Mouse (Mus musculus) monocyte, adult 2 months (primary cell): ENCODE data around the gene Wdr89.
A peak's percentile ranks its signal among the peaks of the same experiment; 100 is the strongest.

ENCODE experiments used
- DNase-seq, 2 experiments: peaks; one replicate each; pipeline ENCODE4 v3.0.0; 2022; ENCODE audit warnings: low spot score in 2 of 2, low read depth in 1 of 2

Wdr89 gene

DNA sequence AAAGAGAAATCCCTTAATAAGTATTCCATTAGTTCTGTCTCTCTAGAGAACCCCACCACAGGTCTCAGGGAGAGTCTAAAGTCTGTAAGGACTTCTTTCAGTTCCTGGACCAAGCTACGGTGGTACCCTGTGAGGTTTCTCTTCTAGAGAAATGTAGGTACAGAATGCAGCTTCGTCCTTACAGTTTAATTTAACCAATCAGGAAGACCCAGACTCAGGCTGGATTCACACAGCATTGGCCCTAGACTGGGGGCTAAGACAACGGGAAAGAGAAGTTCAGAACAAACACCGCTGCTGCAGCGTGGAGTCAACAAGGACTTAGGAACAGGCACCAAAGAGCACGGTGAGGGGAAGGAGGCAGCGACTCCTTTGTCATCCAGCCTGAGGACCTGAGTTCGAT is 52.5 kb downstream of the Wdr89 start:
- DNase-seq: no peak

DNA sequence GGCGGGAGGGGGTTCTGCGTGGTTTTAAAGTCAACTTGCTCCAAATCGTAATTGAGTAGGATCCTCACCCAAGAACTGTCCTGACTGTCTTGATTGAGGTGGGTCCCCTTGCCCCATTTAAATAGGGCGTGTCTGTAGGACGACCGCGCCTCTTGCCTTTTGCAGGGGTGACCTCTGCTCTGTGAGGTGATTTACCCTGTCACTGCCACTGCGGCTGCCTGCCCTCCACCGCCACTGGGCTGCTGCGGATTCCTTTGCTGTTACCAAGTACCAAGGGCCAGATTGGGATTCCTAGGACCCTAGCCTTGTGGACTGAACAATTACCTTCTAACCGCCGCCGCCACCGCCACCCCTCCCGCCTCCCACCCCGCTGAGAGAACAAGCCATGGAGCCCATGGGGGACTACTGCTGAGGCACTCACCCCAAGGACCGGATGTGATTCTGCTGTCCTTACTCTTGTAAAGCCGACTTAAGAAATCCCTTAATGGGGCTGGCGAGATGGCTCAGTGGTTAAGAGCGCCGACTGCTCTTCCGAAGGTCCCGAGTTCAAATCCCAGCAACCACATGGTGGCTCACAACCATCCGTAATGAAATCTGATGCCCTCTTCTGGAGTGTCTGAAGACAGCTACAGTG is 53.1 kb downstream of the Wdr89 start:
- no peak for DNase-seq

DNA sequence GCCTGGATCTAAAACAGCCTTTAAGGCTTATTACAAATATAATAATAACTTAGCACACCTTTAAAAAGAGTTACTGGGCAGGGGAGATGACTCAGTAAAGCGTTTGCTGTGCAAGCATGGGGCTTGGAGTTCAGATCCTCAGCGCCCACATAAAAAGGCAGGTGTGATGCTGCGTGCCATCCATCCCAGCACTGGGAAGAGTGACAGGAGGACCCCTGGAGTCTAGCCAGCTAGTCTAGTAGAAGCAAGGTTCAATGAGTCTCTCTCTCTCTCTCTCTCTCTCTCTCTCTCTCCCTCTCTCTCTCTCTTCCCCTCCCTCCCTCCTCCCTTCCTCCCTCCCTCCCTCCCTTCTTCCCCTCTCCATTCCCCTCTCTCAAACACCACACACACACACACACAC is 53.8 kb downstream of the Wdr89 start:
- DNase-seq: no peak

DNA sequence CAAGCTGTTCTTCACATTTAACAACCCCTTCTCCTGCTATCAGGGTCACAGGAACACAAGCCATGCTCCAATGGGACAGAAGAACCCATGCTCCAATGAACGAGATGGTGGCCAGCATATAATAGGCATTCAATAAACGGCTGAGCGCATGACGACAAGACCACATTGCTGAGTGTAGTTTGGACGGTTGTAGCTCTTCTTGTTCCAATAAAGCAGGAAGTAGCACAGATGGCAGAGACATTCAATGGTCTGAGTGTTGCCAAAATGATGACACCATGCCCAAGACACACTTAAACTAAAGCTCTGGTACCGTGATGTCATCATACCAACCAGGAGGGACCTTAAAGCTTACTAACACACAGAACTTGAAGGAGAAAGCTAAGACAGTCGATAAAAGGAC is 56.6 kb downstream of the Wdr89 start:
- DNase-seq: no peak

DNA sequence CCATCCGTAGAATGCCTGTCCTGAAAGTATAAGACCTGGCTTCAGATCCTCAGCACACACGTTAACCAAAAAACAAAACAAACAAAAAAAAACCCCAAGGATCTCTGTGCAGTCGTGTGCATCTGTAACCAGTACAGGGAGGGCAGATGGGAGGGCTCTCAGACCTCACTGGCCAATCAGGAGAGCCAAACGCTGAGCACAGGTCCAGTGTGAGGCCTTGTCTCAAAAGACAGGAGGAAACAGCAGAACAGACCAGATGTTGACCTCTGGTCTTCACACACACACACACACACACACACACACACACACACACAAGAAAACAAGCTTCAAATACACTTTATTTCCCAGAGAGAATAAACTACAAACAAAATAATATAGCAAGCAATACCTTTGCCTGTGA is 69.8 kb downstream of the Wdr89 start:
- no peak for DNase-seq

DNA sequence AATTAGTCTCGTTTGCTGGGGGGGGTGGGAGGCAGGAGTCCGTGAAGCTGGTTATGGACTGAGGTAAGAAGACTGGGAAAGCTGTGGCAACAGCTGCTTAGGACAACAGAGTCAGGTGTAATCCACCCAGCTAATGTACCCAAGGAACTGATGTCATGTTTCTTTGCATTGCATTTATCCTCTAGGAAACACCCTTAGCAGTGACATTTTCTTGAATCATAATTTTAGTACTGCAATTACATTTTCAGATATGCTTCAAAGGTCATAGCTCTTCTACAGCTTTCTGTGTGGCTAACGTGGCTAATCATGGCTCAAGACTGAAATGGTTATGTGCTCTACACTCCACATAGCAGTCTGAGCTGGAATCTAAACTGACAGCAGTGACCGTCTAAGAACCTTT is 70.3 kb downstream of the Wdr89 start:
- DNase-seq: no peak

DNA sequence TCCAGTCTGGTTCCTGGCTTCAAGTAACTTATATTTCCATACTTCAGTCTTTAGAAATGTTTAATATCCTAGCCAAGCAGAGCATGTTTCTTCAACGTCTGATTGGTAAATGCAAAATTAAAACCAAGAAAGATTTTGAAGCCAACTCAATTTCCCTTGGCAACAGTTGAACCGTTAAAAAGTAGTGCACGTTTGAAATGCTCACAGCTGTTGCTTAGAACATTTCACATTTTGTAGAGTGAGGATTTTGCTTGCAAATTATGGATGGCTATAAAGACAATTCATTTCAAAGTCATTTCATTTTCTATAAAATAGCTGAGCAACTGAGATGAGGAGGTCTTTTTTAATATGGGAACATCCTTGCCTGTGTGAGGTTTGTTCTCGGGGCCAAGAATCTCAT is 71.6 kb downstream of the Wdr89 start:
- no peak for DNase-seq

DNA sequence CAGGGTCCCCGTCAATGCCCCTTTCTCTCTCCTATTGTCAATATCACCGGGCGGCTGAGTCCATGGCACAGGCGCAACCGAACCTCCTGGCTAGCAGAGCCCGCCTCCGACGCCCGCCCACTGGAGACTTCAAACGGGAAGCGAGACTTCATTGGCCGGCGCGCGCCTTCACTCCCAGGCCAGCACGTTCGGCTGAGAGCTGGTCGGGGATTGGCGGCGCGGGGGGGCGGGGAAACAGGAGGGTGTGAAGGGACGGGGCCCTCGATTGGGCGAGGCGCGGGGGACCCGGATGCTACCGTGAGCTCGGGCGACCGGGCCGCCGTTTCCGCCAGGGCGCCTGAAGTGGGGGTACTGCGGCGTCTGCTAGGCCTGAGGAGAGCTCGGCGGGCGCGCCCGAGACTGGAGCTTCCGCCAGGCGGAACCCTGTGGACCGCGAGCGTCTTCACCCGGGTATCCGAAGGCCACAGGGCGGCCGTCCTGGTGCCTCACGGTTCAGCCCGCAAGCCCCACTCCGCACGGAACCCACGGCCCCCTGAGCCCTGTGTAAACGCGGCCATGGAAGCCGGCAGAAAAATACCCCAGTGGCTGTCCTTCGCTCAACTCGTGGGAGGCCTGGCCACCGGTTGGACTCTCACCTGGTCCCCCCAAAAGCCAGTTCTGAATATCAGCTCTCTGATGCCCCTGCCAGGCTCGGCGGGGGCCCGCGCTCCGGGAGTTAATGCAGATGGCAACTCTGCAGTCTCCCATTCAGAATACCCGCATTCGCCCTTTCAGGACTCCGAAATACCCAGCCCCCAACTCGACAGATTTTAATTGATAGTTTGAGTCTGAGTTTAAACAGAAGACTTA is 73.0 kb downstream of the Wdr89 start, which contains the start of gene Ppp2r5e:
Gene Ppp2r5e (minus strand): TSS at position 92 of the 849 bp plus-strand sequence.
- DNase-seq: peak; percentile 94 to 97

DNA sequence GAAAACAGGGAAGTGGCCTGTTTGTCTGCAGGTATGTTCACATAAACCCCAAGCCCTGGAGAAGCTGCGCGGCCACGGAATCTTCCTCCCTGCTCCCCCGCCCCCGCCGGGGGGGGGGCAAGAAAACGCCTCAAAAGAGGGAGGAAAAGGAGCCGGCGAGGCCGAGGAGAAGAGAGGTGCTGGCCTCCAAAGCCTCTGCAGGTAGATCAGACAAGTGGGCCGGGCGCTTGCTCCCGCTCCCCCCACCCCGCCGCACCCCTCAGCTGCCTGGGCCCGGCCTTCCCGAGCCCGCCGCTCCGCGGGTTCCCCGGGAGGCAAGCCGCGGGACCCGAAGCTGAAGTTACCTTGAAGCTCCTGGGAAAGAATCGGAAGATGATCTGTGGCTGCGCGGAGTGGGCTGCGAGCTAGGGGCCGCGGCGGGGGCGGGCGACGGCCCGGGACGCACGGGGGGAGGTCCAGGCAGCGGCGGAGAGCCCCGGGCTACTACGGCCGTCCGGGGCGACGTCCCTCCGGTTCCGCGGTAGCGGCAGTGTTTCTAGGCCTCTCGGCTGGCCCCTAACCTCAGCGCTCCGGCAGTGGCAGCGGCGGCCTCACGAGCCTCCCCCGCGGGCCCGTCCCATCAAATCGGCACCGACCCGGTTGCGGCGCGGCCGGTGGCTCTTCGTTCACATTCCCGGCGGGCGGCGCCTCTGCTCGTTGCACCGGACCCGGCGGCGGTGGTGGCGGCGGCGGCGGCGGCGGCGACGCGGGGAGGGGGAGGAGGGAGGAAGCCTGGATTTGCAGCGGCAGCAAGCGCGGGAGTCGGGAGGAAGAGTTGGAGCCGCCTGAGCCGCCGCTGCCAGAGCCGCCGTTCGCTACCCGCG is 73.8 kb downstream of the Wdr89 start:
- no peak for DNase-seq

DNA sequence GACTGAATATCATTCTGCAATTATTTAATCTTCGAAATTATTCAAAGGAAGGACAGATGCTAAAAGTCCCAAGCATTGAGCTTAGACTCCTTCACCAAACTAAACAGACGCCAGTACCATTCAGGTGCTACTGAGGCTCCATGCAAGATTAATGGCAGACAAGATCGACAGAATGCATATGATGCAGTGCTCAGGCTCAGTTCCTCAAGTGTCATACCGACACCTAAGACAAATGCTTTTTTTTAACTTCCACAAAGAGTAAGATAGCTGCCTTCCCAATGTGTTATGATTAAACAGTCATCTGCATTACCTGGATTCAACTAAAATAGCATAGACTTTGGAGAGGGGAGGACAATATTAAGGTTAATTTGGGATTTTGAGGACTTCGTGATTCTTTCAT is 74.9 kb downstream of the Wdr89 start:
- DNase-seq: no peak

DNA sequence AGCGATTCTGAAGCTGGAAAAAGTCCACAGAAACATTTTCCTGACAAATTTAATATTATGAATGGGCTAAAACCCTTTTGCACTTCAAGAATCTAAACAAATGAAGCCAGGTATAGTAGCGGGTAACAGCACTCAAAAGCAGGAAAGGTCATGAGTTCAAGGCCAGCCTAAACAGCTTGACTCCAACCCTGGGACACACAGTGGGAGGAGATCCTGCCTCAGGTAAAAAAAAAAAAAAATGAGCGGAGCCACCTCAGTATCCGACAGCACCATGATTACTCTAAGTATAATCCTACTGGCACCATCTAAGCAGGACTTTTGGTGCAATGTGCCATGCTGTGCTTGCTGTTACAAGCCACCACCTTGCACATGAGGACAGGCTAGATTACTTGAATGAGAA is 75.5 kb downstream of the Wdr89 start:
- DNase-seq: no peak

DNA sequence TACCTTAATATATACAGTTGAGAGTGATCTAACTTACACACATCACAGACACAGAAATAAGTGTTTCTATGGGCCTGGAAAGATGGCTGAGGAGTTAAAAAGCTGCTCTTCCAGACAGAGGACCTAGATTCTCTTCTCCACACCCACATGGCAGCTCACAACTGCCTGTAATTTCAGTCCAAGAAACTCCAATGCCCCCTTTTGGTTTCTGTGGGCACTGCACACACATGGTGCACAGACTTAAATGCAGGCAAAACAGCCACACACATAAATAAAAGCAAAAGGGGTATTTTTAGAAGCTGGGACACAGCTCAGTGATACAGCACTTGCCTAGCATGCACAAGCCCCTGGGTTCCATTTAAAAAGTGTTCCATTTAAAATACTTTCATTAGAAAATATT is 81.8 kb downstream of the Wdr89 start:
- no peak for DNase-seq

DNA sequence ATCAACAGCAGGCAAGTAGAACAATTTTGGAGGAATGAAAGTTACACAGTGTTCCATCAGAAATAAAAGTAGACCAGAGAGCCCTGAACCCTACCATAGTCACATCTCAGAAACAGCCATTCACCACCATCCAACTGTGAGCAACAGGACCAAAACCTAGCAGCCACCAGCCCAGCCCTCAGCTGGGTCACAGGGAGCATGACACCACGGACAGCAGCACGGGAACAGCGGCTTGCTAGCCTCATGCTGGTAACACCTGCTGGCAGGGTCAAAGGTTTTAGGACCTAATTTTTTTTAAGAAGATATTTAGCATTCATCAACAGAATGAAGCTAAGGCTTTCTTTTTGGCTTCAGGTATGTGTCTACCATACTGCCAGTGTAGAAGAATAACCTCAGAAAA is 85.6 kb downstream of the Wdr89 start:
- DNase-seq: no peak
